Mouse (Mus musculus) heart, adult 11 months (tissue): ENCODE results near the gene Acaca.

Experiments
- DNase-seq: peaks from one replicate; pipeline ENCODE4 v3.0.0; 2022

The Acaca gene

DNA sequence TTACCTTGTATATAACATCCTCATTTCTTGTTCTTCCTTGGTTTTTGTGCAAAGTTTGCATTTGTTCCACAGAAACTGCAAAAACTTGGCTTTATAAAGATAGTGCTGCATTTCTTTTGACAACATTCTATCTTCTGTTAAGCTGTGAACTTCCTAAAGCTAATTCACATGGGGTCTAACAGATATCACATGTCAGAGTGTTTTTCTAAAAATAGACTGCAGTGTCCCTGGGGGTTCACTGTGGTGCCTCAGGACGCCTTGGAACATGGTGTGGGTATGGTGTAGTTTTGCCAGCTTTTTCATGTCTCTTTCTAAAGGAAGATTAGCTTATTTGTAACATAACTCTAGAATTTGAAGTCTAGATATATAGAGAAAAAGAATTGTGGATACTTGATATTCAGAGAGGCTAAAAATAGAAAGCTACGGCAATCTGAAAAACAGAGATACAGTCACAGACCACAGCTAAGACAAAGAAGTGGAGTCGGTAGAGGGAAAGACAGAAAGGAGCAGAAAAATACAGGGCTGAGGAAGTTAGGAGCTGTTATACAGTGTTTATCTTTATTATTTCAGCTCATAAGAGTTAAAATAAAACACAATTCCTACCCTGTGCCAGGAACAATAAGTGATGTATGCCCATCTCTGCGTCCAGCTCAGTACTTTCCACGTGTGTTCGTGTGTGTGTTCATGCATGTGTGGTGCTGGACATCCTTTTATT, 215.2 kb downstream of the Acaca start:
- no peak for DNase-seq

DNA sequence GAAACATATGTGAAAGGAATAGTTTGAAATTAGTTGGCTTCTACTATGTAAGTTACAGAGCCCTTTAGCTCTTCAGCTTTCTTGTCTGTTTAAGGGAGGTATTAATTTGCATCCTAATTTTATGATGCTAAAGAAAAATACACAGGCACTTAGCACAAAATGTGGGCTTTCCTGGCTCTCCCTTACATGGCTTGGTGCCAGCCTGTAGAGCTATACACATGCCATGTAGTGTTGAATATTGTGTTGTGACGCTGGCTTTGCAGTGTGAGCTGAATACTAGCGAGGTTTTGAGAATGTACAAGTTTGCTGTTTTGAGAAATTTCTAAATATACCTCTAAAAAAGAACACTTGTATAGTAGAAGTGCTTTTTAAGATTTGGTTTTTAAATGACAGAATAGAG, 218.3 kb downstream of the Acaca start:
- no peak for DNase-seq

DNA sequence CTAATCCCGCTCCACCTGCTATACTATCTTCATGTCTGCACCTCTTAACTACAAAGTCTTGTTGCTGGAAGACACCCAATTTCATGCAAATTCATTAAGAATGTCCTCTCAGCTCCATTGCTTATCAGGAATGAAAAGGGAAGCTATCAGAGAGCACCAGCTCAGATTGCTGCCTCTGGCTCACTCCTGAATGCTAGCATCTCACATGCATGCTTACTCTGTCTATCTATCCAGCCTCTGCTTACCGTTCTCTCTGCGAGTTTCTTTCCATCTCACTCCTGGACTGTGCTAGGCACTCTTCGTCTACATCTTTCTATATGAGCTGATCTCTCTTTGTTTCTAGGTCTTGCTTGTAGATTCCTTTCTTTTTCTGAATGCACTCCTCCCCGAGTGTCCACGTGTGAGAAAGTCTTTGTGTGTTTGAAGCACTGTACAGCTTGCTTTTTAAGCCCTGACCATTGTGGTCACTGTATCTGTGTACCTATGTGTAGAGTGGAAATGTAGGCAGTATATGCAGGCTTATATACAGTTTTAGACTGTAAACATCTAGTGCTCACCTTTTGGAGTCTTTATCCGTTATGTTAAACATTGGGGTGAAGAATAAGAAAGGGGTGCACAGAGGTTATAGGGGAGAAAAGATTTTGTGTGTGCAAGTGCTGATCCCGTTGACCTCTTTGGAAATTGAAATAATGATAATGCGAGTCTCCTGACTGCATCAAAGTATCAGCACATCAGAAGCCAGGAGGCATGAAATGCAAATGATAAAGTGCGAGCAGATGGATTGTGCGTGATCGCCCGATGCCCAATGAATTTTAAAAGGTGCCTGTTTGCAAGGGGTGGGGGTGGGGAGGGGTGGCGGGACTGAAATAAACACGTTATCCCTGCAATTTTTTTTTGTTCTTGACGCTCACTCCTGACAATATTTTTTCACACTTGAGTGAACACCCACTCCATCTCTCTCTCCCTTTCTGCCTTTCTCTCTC, 219.7 kb downstream of the Acaca start:
- DNase-seq, result peak; percentile 59

DNA sequence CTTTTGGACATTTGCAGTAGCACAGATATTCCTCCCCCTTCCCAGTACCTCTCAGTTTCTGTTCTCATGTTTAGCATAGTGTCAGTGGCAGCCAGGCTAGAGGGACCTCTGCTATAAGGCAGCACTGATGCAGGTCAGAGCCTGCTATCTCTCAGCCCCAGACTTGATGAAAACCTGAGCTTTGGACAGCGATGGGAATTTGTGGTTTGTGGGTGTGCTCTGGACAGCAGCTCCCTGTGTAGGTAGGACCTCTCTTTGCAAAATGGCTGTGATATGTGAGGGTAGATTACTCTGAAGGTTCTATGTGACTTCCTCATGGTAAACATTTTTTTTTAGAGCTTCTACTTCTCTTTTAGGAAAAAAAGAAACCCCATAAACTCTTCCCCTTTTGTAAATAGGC, 221.7 kb downstream of the Acaca start:
- DNase-seq, result no peak

DNA sequence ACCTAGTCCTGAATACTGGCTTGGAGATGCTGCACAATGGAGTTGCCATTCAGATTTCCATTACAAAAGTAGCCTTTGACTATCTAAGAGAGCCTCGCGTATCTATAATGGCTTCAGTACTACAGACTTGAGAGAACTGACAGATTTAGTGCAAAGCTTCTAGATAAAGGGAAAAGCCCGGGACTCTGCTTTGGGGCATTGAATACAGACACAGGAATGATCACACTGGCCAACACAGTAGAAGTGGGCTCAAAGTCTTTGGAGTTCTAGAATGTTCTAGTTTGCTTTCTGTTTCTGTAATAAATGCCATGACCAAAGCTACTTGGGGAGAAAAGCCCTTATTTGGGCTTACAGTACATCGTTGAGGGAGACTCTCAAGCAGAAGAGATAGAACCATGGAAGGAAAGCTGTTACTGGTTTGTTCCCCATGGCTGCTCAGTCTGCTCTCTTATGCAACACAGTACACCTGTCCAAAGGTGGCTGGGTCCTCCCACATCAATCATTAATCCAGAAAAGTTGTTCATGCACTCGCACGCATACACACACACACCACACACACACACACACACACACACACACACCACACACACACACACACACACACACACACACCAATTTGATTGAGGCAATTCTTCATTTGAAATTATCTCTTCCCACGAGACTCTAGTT, 223.7 kb downstream of the Acaca start:
- no peak for DNase-seq

DNA sequence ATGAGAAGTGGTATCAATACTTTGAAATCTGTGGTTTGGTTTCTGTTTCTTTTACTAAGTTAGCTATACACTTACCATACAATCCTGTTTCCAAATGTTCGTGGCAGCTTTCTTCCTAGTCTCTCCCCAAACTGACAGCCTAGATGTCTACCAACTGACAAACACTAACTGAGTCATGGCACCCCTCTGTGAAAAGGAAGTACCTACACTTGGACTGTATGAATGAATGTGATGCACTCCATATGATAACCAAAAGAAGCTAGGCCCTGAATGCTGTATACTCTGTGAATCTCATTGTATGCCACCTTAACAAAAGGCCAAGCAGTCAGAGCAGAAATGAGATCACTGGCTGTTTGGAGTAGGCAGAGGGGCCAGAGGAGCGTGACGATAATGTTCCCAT, 227.8 kb downstream of the Acaca start:
- DNase-seq, result peak; percentile 36

DNA sequence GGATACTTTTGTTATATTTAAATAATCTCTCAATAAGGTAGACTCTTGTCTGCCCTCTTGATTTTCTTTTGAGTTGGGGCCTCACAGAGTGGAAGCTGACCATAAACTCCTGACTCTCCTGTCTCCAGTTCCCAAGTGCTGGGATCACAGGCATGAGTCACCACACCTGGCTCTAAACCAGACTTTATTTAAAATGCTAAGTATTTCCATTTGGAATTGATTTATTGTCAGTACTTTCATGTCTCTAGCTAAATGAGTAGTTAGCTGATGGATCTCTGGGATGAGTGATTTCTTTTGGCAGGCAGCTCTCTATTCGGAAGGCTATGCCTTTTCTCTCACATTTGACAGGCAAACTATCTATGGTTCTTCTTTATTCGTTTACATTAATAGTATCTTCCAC, 228.3 kb downstream of the Acaca start:
- DNase-seq, result no peak

DNA sequence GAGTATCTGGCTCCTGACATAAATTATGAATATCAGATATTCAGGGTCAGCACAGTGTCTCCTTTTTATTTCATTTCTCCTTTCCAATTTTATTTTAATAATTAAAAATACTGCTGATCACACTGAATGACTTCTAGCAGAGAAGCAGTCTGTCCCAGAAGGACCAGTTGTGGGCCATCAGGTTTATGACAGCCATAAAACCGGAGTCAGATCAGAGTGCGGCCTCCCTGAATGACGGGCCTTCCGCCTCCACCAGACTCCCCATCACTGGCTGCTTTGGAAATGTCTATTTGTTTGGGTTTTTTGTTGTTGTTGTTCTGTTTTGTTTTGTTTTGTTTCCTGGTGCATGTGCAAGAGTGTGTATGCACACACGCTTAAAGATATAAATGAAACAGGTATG, 232.1 kb downstream of the Acaca start:
- no peak for DNase-seq

DNA sequence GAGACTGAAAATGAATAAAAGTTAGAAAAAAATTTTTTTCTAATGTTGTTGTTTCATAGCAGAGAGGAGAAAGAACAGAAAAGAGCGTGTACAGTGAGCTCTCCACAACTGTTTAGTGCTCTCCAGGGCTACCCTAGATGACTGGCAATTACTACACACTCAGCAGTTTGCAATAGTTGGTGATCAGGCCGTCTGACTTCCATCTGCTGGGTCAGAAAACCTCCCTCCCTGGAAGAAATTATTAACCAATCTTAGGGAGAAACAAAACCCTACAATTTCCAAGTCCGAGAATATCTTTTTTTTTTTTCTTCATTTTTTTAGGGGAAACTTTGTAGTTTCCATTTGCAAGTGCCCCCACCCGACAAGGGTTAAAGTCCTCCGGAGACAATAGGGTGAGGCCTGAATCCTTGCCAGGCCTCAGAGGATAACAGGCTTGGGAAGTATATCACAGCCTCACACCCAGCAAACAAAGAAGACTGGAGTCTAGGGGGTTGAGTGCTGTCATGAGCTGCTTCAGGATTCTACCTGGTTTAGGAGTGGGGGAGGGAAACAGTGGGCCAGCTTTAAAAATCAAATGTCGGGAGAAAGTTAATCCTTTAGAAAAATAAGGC, 233.3 kb downstream of the Acaca start:
- DNase-seq, result no peak

DNA sequence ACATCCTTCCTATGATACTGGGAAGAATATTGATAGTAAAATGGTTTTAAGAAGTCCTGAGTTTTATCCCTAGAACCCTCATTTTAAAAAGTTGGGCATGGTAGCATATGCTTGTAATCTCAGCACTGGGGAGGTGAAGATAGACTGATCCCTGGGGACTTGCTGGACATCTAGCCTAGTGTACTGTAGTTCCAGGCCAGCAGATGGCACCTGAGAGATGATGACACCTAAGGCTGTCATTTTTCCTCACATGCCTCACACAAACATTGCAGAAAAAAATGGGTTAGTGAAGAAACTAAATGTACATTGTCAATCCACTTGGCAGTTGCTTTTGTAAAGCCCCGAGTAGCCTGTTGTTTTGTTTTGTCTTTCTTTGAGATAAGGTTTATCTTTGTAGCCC, 235.8 kb downstream of the Acaca start:
- DNase-seq, result peak; percentile 46

DNA sequence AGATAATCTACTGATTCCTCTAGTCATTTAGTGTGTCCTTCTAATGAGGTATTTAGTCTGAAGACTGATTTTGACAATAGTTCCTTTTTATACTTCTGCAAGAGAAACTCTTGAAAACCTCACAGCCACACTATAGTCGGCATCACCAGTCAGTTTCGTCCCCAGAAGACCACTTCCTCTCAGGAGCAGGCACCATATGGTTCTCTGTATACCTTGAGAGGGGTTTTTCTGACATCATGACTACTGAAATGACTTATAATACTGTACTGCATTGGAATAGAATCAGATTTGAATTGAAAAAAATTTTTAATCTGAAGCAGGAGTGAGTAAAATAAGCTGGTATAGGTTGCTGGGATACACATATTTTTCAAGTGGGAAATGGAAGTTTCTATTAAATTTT, 239.4 kb downstream of the Acaca start:
- peak; percentile 9 for DNase-seq

DNA sequence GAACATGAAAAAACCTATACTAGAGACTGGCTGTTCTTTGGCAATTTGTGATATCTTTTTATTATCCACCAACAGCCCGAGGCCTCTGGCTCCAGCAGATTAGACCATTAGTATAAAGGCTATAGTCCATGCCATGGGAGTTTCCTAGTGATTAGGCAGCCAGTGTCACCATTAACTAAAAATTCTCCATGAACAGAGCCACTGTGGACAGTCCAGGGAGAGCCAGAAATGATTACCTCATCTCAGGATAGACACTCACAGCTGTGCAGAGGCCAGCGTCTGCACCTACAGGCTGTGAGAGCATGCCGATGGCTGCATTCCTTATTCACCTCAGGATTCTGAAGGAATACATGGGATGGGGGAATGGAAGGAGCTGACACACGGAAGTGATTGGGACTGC, 243.7 kb downstream of the Acaca start:
- DNase-seq, result no peak

DNA sequence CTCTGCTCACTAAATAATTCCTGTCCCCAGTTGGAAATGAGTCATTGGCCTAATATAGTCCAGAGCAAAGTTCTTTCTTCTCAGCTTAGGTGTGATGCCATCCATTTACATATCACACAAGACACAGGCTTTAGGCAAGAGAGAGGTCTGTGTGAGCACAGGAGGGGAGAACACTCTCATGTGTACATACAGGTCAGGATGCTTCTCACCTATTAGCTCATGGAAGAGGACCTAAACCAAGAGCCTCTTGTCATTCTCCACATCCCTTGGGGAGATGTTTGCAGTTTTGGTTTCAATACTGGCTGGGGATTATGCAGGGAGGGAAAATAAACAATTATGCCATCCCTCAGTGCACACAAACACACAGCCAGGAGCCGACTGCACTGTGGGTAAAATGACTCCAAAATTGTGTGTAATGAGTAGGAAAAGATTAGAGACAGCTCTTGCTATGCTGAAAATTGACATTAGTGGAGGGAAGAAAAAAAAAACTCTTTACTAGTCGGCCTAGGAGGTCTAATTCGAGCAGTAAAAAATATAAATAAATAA, 246.6 kb downstream of the Acaca start:
- DNase-seq, result peak; percentile 33

DNA sequence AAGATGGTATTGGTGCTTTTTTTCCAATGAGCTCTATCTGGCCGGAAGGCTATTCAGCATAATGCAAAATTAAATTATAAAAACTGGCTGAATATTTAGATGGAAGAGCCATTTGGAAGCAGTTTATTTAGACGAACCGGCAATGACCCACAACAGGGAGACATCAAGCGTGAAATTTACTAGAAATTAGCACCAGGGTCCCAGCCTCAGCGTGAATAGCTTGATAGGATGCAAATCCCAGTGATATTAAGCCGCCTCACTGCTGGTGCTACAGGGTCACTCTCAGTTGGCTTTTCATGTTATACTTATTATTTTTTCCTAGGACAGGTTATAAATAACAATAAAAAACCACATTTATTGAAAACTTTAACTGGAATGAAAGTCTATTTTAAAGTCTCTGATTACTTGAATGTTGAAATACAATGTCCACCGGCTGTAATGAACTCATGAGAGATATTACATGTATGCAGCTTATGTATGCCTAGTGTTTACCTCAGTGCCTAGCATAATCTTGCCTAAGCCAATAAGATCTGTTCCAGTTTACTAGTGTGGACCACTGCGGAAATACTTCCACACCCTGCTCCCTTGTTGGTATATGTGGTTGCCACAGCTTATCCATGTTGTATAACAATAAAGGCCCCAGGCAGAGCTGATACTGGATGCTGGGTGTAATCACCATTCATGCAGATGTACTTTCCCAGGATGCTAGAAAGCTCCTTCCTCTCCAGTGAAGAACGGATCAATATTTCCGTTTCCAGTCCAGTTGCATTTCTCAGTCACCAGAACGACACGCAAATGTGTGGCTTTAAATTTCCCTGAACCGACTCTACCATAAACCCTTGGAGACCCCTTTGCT, 247.3 kb downstream of the Acaca start:
- peak; percentile 64 for DNase-seq

DNA sequence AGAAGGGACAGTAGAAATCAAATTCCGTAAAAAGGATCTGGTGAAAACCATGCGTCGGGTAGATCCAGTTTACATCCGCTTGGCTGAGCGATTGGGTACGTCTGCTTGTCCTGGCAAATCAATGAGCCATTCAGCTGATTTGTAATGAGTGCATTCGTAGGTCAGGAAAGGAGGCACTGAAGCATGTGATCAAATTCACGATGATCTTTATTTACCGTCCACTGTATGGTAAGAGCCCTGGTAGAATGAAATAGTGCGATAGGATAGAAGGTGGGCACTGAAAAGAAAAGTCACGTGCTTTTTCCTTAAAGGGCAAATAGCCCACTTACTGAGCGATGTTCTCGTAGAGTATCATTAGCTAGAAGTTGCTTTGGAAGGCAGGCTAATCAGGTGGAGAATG, 253.0 kb downstream of the Acaca start:
- DNase-seq, result peak; percentile 62

DNA sequence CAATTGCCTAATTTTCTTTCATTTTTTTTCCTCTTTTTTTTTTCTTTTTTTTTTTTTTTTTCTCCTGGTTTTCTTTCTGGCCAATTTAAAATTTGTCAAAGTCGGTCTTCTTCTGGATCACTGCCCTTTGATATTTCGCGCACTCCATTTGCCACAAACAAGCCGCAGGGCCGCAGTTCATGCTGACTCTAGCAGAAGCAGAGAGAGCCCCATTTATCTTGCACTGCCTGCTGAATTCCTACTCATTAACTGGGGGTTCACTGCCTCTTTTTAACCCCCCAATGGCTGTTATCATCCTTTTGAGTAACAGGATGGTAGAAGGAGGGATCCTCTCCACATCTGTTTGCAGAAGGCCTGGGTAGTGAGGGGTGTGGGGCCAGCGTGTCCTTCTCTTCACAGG, 254.4 kb downstream of the Acaca start:
- DNase-seq, result peak; percentile 52

DNA sequence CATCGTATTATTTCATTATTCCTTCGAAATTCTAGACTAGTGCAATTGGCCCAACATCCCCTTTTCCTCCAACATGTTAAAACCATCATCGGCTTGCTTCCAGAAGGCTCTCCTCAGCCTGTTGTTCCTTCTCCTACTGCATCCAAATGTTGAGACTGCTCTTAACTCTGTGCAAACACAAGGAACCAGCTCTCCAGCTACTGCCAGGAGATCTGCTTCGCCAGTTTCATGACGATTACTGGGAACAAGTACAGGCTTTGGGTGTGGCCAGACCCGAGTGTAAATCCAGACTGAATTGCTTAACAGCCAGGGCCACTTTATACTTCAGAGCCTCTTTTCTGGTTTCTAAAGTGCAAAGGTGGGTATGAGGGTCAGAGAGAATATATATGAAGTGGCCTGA, 259.9 kb downstream of the Acaca start:
- peak; percentile 96 for DNase-seq

DNA sequence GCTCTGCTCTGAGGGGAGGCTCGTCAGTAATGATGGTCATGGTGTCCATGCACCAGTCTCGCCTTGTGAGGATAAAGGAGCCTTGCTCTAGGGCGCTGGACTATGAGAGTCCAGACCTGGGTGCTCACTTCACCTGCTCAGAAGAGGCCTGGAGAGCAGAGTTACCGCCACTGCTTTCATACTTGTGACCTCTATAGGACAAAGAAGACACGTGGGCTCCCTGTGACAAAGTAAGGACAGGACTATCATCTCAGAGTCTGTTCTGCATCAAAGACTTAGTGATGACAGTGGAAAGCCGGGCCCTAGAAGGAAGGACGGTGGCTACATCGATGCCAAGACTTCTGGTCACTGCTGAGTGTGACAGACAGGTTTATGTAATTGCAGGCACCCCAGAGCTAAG, 261.7 kb downstream of the Acaca start:
- peak; percentile 87 for DNase-seq

DNA sequence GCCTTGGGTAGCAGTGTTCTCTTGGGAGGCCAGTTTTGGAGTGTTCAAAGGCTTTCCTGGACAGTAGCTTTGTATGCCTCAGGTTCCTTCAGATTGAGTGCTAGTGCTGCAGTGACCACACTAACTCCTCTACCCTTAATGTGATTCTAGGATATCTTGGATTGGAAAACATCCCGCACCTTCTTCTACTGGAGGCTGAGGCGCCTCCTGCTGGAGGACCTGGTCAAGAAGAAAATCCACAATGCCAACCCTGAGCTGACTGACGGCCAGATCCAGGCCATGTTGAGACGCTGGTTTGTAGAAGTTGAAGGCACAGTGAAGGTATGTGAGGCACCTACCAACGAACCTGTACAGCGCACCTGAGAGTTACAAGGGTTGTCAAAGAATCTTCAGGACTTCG, 262.6 kb downstream of the Acaca start:
- peak; percentile 41 for DNase-seq

DNA sequence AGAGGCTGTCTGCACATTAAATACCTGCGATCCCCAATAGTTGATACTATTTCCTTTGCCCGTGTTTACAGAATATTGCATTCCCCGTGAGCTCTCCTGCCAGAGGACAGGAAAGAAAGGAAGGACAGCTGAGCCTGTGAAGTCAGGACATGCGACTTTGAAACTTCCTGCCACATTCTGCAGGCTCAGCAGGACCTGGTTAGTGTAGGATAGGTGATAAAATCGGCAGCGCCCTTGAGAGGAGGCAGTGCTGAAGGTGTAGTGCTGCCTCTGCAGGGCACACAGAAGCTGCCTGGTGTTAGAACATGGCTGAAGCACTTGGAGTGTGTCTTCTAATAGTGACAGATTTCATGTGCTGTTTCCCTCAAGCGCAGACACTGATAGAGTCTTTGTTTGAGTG, 264.1 kb downstream of the Acaca start:
- DNase-seq, result no peak

DNA sequence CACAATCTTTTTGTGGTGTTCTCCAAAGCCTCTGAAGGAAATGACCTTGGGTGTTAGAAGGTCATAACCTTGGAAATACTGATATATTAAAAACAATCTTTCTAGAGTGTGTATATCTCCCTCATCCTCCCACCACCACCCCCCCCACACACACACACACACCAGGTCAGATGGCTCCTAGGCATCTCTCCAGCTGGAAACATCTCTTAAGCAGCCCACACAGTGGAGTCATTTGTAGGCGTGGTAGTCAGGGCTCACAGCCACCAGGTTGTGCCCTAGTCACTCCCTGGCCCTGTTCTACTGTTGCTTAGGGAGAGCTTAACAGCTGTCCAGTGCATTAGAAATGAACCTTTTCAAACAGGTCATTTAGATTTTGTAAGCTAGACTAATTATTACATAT, 265.5 kb downstream of the Acaca start:
- peak; percentile 93 for DNase-seq

DNA sequence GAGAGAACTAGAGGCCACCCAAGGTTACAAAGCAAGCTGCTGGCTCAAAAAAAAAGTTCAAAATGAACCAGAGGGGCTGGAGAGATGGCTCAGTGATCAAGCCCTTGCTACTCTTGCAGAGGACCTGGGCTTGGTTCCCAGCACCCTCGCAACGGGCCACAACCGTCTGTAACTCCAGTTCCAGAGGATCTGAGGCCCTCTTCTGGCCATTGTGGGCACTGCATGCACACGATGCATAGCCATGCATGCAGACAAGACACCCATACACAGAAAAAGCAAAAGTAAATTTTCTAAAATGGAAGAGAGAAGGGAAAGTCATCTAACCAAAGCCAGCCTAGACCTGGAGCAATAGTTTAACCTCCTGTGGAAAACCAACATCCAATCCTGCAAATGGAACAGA, 277.3 kb downstream of the Acaca start:
- no peak for DNase-seq
